Mouse (Mus musculus) limb, embryonic 14.5 days (tissue): Measurements from ENCODE around the gene Tmem43. TPM values are rescaled to one million over a fixed set of nuclear protein-coding genes. Genes with fewer than 3 reads are reported as not detected.

ENCODE experiments used
- ATAC-seq: fragments of 200-750 bp; cut with Nextera tagmentation; 2 replicates; pipeline ENCODE4 v1.8.0; 2017; ENCODE audit warnings: low read depth, moderate number of reproducible peaks, moderate TSS enrichment; ENCODE audit not compliant: low FRiP score
- DNase-seq: peaks from one replicate; pipeline ENCODE4 v3.0.0-alpha.2; 2015; ENCODE audit warnings: low spot score
- H3K27ac ChIP-seq: fragments of 300-500 bp; sonication (generic); replicated peaks from 2 replicates; pipeline ENCODE4 v1.5.1; 2014; ENCODE audit warnings: low read depth, mild to moderate bottlenecking, low read length, moderate library complexity, mixed read lengths
- H3K27me3 ChIP-seq: fragments of 300-500 bp; sonication (generic); 2 replicates; pipeline ENCODE4 v1.6.1; 2014; ENCODE audit warnings: low read length, mixed read lengths; ENCODE audit not compliant: control insufficient read depth, insufficient read depth
- H3K36me3 ChIP-seq: fragments of 300-500 bp; sonication (generic); 2 replicates; pipeline ENCODE4 v1.6.1; 2014; ENCODE audit warnings: mild to moderate bottlenecking, low read length, moderate library complexity, mixed read lengths; ENCODE audit not compliant: control insufficient read depth, insufficient read depth
- H3K4me1 ChIP-seq: fragments of 300-500 bp; sonication (generic); 2 replicates; pipeline ENCODE4 v1.6.1; 2014; ENCODE audit warnings: antibody characterized with exemption, low read length, mixed read lengths; ENCODE audit not compliant: control insufficient read depth, insufficient read depth
- H3K4me2 ChIP-seq: fragments of 300-500 bp; sonication (generic); replicated peaks from 2 replicates; pipeline ENCODE4 v1.6.1; 2014; ENCODE audit warnings: low read depth, mild to moderate bottlenecking, low read length, moderate library complexity; ENCODE audit not compliant: severe bottlenecking
- H3K4me3 ChIP-seq: fragments of 300-500 bp; sonication (generic); replicated peaks from 2 replicates; pipeline ENCODE4 v1.5.1; 2014; ENCODE audit warnings: low read length
- H3K9ac ChIP-seq: fragments of 300-500 bp; sonication (generic); 2 replicates; pipeline ENCODE4 v1.6.1; 2014; ENCODE audit warnings: mild to moderate bottlenecking, low read depth, low read length, moderate library complexity; ENCODE audit not compliant: severe bottlenecking
- H3K9me3 ChIP-seq: fragments of 300-500 bp; sonication (generic); 2 replicates; pipeline ENCODE4 v1.6.1; 2016; ENCODE audit warnings: low read length; ENCODE audit not compliant: control insufficient read depth
- POLR2A ChIP-seq: fragments of 200-500 bp; IDR thresholded peaks from 2 replicates; pipeline ENCODE4 v1.8.0; 2012; ENCODE audit warnings: inconsistent platforms, mild to moderate bottlenecking, moderate library complexity, borderline replicate concordance; ENCODE audit not compliant: insufficient read depth, insufficient read length; ENCODE audit errors: extremely low read depth
- WGBS: fragments of 180-500 bp; shearing (Covaris S2); extraction: QIAGEN DNeasy Blood & Tissue Kit; methylation state at CpG from one replicate; pipeline ENCODE4 v1.1.7; 2014; 5-methylcytosine and 5-hydroxymethylcytosine counted together
- polyA plus RNA-seq, 2 experiments: library from polyadenylated mRNA; depleted of rRNA in 1 of 2; stranded (reverse) in 1 of 2; unstranded in 1 of 2; fragments of >200 nt; fragmentation: Nextera tagmentation in 1 of 2; extraction: Ambion mirVana in 1 of 2; gene quantifications; 2 replicates each; pipeline versions ENCODE4 v1.2.1 to v1.2.3; 2012 to 2014

The Tmem43 gene
- polyA plus RNA-seq (2012; rRNA removed) = 60.3 and 70.0 TPM in 2 replicates
- 64.8 and 65.7 TPM in 2 replicates for polyA plus RNA-seq (2014; fragmentation: Nextera tagmentation; extraction: Ambion mirVana)

DNA sequence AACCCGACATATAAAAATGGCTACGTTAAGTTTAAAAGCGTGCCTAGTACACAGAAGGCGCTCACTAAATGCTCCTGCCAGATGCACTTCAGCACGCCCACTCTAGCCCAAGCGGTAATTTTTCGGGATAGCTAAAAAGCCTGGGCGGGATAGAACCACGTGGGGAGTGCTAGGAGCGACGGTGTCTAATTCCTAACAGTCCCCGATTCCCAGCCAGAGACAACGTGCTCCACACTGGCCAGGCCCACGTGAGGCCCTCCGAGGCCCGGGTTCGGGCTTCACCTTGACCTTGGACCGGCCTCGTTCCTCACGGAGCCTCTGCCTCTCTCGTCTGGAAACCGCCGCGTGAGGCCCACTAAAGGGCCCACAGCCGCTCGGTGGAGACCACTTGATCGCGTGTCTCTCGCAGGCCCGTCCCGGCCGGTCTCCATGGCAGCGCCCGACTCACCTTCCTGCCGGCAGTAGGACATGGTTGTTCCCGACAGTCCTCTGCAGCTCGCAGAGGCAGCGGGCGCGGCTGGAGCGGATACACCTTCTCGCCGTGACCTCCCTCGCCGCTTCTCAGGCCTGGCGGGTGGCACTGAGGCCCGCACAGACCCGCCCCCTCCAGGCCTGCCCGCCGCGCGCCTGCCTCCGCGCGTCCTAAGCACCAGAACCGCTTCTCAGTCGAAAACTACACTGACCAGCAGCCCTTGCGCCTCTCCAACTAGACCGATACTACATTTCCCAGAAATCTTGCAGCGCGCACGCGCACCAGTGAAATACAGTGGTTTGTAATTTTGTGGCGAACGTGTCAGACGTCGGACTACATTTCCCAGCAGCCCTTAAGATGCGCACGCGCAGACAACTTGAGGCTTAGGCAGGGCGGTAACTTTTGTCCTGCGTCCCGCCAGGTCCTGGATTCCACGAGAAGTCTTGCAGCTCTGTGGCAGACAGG lies at the start of gene Tmem43, which contains the start of gene Chchd4:
Gene Tmem43 (plus strand): TSS at position 836 of the 937 bp plus-strand sequence.
Gene Chchd4 (minus strand): TSS at position 679 of the 937 bp plus-strand sequence.
- TF ChIP-seq POLR2A = peak; percentile 67; the same call in 1 of the 2 replicates
- peak within 1 kb of the TSS; percentile 64 for H3K4me3 ChIP-seq
- H3K27ac ChIP-seq = peak within 1 kb of the TSS; percentile 75
- peak within 1 kb of the TSS; percentile 81 for H3K9ac ChIP-seq
- peaks cover 16% of the 10 kb centered on the region for H3K36me3 ChIP-seq
- ATAC-seq = peak; percentile 95
- peak within 1 kb of the TSS; percentile 78 for H3K4me2 ChIP-seq
- no peaks in the 10 kb centered on the region for H3K27me3 ChIP-seq
- under 1% methylated on average over 74 of the region's 74 CpGs for WGBS
- H3K4me1 ChIP-seq = peaks cover 17% of the 10 kb centered on the region
- no peaks in the 10 kb centered on the region for H3K9me3 ChIP-seq
- DNase-seq = peak; percentile 100

DNA sequence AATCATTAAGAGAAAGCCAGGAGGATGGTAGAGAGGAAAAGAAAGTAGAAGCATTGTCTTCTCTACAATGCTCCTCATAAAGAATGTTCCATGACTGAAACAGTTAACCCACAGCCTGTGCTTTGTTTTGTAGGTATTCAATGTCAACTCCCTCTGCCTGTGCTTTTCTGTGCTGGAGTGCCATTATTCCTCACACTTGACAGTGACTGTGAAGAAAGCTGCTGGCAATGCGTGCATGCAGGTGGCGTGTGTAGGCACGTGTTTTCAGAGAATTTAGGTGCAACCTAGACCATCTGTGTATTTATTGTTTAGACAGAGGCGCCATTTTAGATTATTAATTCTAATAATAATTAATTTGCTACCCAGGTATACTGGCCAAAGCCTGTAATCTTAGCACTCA lies 49.4 kb upstream of the Tmem43 start:
- Histone ChIP-seq H3K4me1 (no peaks in the 10 kb centered on the region), H3K27me3 (no peaks in the 10 kb centered on the region), H3K4me2 (no peak overlapping the region), H3K4me3 (no peak overlapping the region), H3K9me3 (no peaks in the 10 kb centered on the region), H3K36me3 (no peaks in the 10 kb centered on the region), H3K27ac (no peak overlapping the region), H3K9ac (no peak overlapping the region)
- DNase-seq = no peak
- no peak for ATAC-seq
- TF ChIP-seq POLR2A = no peak
- WGBS = 52% methylated on average over 4 of the region's 4 CpGs

DNA sequence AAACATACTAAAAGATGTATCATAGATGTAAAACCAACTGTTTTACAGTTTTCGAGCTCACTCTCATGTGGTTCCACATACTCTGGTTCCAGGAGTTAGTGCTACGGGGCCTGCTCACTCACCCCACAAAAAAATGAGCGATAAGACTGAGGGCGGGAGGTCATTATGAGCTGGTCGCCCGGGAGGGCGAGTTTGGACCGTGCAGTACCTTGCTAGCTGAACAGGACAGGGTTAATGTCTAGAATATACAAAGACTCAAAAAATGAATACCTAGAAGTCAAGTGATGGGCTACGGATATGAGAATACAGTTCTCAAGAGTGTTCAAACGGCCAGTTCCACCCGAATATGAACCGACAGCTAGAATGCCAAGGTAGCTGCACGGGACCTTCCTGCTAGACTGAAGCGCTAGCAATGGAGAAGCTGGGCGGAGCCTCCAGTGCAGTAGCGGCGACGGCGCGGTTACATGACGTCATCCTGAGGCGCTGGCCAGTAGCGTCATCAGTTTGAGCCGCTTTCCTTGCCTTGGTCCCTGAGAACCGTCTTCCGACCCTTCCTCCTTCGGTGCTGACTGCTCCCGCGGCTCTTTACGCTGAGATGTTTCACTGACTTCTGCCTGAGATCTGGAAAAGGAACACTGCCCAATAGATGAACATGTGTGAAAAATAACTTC lies 32.9 kb upstream of the Tmem43 start:
- Histone ChIP-seq H3K4me3 (peak overlapping the region; percentile 55), H3K27ac (peak overlapping the region; percentile 21; the same call in 1 of the 2 replicates), H3K4me1 (peaks cover 4% of the 10 kb centered on the region; the same call in 1 of the 2 replicates), H3K4me2 (peak overlapping the region; percentile 96), H3K36me3 (no peaks in the 10 kb centered on the region), H3K9ac (peak overlapping the region; percentile 75), H3K9me3 (no peaks in the 10 kb centered on the region), H3K27me3 (no peaks in the 10 kb centered on the region)
- ATAC-seq = peak; percentile 98
- WGBS = 2% methylated on average over 30 of the region's 30 CpGs
- DNase-seq = peak; percentile 99
- peak; percentile 97; the same call in 1 of the 2 replicates for TF ChIP-seq POLR2A

DNA sequence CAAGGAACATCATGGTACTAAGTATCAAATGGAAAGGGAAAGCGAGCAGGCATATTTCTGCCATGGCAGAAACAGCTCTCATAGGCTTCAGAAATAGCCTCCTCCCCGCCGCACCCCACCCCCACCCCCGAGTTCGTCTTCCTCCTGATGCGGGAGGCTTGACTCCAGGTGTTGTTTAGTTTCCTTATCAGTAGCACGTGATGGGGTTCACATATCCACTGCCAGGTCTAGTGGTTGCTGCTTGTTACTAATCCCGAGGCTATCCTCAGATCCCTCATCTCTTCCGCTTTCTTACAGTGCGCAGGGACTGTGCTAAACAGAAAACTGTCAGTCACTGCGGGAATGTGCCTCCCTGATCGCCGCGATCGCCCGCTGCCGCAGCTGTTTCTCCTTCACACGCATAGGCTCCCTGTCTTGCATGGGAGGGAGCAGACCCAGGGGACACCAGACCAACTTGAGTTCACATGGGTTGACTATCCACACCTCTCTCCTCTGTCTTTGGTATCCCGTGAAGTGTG lies 32.3 kb upstream of the Tmem43 start:
- ATAC-seq (peak; percentile 48), DNase-seq (peak; percentile 20)
- Histone ChIP-seq H3K9me3 (no peaks in the 10 kb centered on the region), H3K4me2 (peak overlapping the region; percentile 96), H3K4me1 (peaks cover 4% of the 10 kb centered on the region; the same call in 1 of the 2 replicates), H3K27ac (peak overlapping the region; percentile 21; the same call in 1 of the 2 replicates), H3K4me3 (peak overlapping the region; percentile 55), H3K27me3 (no peaks in the 10 kb centered on the region), H3K36me3 (no peaks in the 10 kb centered on the region), H3K9ac (peak overlapping the region; percentile 75)
- WGBS = 4% methylated on average over 19 of the region's 19 CpGs
- TF ChIP-seq POLR2A = no peak

DNA sequence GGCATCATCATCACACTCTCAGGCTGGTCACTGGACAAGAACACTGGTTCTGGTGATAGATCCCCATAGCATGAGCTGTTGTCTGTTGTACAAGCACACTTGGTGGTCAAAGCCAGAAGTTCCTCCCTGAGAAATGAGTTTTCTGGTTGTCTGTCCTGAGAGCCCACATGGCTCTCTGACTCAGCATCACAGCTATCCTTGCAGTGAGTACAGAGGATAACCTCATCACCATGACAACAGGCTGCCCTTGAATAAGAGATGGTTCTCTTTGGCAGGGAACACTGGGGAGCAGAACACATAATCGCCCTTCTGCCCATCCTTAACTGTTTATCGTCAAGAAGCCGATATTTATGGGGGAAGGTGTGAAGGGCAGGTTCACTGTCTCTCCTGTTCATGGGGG lies 28.2 kb upstream of the Tmem43 start:
- Histone ChIP-seq H3K4me3 (no peak overlapping the region), H3K9me3 (no peaks in the 10 kb centered on the region), H3K4me2 (no peak overlapping the region), H3K36me3 (no peaks in the 10 kb centered on the region), H3K4me1 (peaks cover 4% of the 10 kb centered on the region; the same call in 1 of the 2 replicates), H3K9ac (no peak overlapping the region), H3K27me3 (no peaks in the 10 kb centered on the region), H3K27ac (no peak overlapping the region)
- ATAC-seq (no peak), DNase-seq (no peak)
- no peak for TF ChIP-seq POLR2A
- WGBS = 78% methylated on average over 3 of the region's 3 CpGs
